Mouse (Mus musculus) hindbrain, postnatal 0 days (tissue): ENCODE measurements around the gene 1110032A03Rik. TPM values are rescaled to one million over a fixed set of nuclear protein-coding genes. Genes with fewer than 3 reads are reported as not detected.

Experiments used
- ATAC-seq: fragments of 200-750 bp; cut with Nextera tagmentation; 2 replicates; pipeline ENCODE4 v1.8.0; 2017; ENCODE audit warnings: mild to moderate bottlenecking, moderate TSS enrichment, moderate library complexity
- DNase-seq: peaks from one replicate; pipeline ENCODE4 v3.0.0-alpha.2; 2015; ENCODE audit warnings: low spot score
- H3K27ac ChIP-seq: fragments of 300-500 bp; sonication (generic); 2 replicates; pipeline ENCODE4 v1.5.1; 2014; ENCODE audit warnings: mild to moderate bottlenecking
- H3K27me3 ChIP-seq: fragments of 300-500 bp; sonication (generic); 2 replicates; pipeline ENCODE4 v1.6.1; 2014; ENCODE audit warnings: low read length, mixed read lengths; ENCODE audit not compliant: insufficient read depth
- H3K36me3 ChIP-seq: fragments of 300-500 bp; sonication (generic); 2 replicates; pipeline ENCODE4 v1.6.1; 2014; ENCODE audit warnings: low read length, mixed read lengths; ENCODE audit not compliant: insufficient read depth
- H3K4me1 ChIP-seq: fragments of 300-500 bp; sonication (generic); 2 replicates; pipeline ENCODE4 v1.6.1; 2014; ENCODE audit warnings: antibody characterized with exemption, low read length, mixed read lengths; ENCODE audit not compliant: insufficient read depth
- H3K4me2 ChIP-seq: fragments of 300-500 bp; sonication (generic); 2 replicates; pipeline ENCODE4 v1.6.1; 2014; ENCODE audit warnings: low read depth, mild to moderate bottlenecking, low read length, moderate library complexity, mixed read lengths
- H3K4me3 ChIP-seq: fragments of 300-500 bp; sonication (generic); 2 replicates; pipeline ENCODE4 v1.5.1; 2014; ENCODE audit warnings: low read length
- H3K9ac ChIP-seq: fragments of 300-500 bp; sonication (generic); replicated peaks from 2 replicates; pipeline ENCODE4 v1.6.1; 2014; ENCODE audit warnings: mild to moderate bottlenecking, low read length, moderate library complexity, mixed read lengths
- H3K9me3 ChIP-seq: fragments of 300-500 bp; sonication (generic); 2 replicates; pipeline ENCODE4 v1.6.1; 2016; ENCODE audit warnings: low read length, mixed read lengths
- CTCF ChIP-seq: IDR thresholded peaks from 2 replicates; pipeline ENCODE4 v1.5.1; 2016; ENCODE audit warnings: antibody characterized with exemption, control low read depth, low read depth
- WGBS: fragments of 180-500 bp; shearing (Covaris S2); extraction: QIAGEN DNeasy Blood & Tissue Kit; methylation state at CpG from one replicate; pipeline ENCODE4 v1.1.7; 2014; 5-methylcytosine and 5-hydroxymethylcytosine counted together
- polyA plus RNA-seq: library from polyadenylated mRNA; unstranded; fragments of >200 nt; fragmentation: Nextera tagmentation; extraction: Ambion mirVana; gene quantifications from 2 replicates; pipeline ENCODE4 v1.2.1, GENCODE M21; 2015
- total RNA-seq: library from RNA; depleted of rRNA; stranded (reverse); fragments of >200 nt; gene quantifications from 2 replicates; pipeline ENCODE4 v1.2.3, GENCODE M21; 2014

1110032A03Rik gene
- total and polyA plus RNA-seq, 2 experiments from 2014 or later: 42.3 to 66.2 TPM

DNA sequence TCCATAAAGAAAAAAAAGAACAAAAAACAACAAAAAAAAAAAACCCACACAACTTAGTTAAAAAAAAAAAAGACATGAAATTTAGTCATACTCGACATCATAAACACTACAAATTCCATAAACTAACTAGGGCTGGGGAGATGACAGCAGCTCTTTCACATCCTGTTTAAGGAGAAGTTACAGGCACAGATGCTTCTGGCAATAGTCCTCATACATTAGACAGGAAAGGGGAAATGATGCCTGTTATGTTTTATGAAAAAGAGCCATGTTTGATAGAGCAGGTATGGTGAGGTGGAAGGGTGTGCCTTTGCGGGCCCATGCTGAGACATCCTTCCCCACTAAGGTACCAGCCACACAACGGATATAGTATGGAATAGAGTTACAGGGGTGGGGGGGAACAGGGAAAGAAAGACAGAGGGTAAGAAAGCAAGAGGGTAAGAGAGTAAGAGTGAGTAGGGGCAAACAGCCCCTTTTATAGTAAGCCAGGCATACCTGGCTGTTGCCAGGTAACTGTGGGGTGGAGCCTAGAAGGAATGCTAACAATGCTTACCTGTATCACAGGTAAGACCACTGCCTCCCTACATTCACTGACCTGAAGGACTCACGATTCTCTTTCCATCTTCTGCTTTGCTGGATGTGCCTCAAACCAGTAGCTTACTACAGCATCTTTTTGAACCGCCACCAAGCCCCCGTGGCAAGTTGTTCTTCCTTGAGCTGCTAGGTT is 13.6 kb downstream of the 1110032A03Rik start:
- H3K4me1 ChIP-seq: no peaks in the 10 kb centered on the region
- DNase-seq: no peak
- H3K4me3 ChIP-seq: no peak overlapping the region
- WGBS: 66% methylated on average over 6 of the region's 6 CpGs
- H3K27ac ChIP-seq: no peak overlapping the region
- H3K4me2 ChIP-seq: no peak overlapping the region
- H3K9ac ChIP-seq: no peak overlapping the region
- TF ChIP-seq CTCF: no peak
- H3K27me3 ChIP-seq: no peaks in the 10 kb centered on the region
- 0 out of 2 replicates have a peak, but pooled peaks cover 4% of the 10 kb centered on the region for H3K36me3 ChIP-seq
- no peaks in the 10 kb centered on the region for H3K9me3 ChIP-seq
- ATAC-seq: no peak

DNA sequence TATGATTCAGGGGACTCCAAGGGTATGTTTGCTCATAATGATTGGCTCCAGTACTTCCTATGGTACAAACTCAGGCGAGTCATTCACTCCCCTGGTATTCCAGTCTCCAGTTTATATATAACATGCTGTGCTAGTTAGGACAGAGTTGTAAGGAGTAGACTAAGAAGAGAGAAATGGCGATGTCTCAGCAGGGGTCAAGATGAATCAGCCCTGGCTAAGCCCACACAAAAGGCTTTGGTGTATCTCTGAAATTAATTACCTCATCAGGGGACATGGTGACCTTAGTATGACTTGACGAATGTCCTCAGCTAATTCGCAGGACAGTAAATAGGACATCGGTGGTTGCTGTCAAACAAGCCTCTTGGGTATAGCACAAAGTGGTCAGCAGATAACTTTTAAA is 18.6 kb downstream of the 1110032A03Rik start:
- H3K27ac ChIP-seq: no peak overlapping the region
- no peak overlapping the region for H3K4me2 ChIP-seq
- WGBS: 35% methylated on average over 5 of the region's 5 CpGs

DNA sequence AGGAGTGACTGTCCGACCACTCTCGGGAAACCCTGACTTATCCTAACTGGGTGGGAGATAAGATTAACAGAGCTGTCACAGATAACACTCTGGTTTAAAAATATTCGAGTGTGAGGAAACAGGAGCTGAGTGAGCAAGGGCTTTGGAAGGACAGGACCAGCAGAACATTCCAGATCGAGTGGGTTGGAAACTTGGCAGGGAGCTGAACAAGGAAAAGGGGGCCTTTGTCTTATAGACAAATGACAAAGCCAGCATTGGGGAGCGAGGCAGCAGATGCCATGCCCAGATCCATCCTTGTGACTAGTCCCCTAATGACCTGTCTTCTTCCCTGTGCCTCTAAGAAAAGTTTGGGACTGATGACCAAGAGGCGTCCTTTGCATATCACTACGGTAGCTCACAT is 21.4 kb downstream of the 1110032A03Rik start:
- H3K9me3 ChIP-seq: no peaks in the 10 kb centered on the region
- no peak overlapping the region for H3K4me3 ChIP-seq
- ATAC-seq: no peak
- H3K27ac ChIP-seq: no peak overlapping the region
- peaks cover 9% of the 10 kb centered on the region for H3K4me1 ChIP-seq
- H3K27me3 ChIP-seq: no peaks in the 10 kb centered on the region
- no peak for TF ChIP-seq CTCF
- peak overlapping the region; percentile 16; the same call in 1 of the 2 replicates for H3K4me2 ChIP-seq
- H3K36me3 ChIP-seq: no peaks in the 10 kb centered on the region
- WGBS: 61% methylated on average over 7 of the region's 7 CpGs
- no peak for DNase-seq
- H3K9ac ChIP-seq: no peak overlapping the region

More for the DNA sequence above, 18.6 kb downstream of the 1110032A03Rik start:
- ATAC-seq (no peak), DNase-seq (no peak)
- TF ChIP-seq CTCF: no peak
- Histone ChIP-seq H3K36me3 (no peaks in the 10 kb centered on the region), H3K4me3 (no peak overlapping the region), H3K27me3 (no peaks in the 10 kb centered on the region), H3K4me1 (peaks cover 9% of the 10 kb centered on the region), H3K9me3 (no peaks in the 10 kb centered on the region), H3K9ac (no peak overlapping the region)

DNA sequence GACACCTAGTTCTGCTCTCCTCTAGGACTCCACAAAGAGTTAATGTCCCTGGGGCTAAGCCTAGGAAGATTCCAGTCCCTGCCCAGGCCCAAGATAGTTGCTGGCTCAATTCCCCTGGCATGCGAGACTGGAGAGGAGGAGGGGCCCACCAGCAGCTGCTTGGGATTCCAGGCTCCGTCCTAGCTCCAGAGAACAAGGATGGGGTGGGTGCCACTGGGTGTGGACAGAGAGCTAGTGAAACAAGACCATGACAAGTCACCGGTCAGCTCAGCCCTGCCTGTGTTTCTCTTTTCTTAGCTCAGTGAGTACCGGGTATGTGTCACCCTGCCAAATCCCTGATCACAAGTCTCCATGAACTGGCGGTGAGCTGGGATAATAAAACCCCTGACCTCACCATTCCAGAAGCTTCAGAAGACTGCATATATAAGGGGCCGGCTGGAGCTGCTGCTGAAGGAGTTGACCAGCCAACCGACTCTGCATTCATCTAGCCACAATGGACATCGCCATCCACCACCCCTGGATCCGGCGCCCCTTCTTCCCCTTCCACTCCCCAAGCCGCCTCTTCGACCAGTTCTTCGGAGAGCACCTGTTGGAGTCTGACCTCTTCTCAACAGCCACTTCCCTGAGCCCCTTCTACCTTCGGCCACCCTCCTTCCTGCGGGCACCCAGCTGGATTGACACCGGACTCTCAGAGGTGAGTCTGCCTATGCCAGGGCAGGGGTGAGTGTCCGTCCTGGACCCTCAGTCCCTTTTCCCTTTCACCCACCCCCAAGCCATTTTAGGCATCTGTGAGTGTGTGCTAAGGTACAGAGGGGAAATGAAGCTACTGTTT is 22.3 kb downstream of the 1110032A03Rik start:
- Histone ChIP-seq H3K4me3 (no peak overlapping the region), H3K9ac (no peak overlapping the region; the same call in 1 of the 2 replicates), H3K9me3 (no peaks in the 10 kb centered on the region), H3K4me1 (peaks cover 9% of the 10 kb centered on the region), H3K4me2 (peak overlapping the region; percentile 16), H3K27ac (no peak overlapping the region), H3K27me3 (no peaks in the 10 kb centered on the region), H3K36me3 (no peaks in the 10 kb centered on the region)
- no peak for TF ChIP-seq CTCF
- peak; percentile 83 for ATAC-seq
- WGBS: 64% methylated on average over 17 of the region's 17 CpGs
- DNase-seq: peak; percentile 62

DNA sequence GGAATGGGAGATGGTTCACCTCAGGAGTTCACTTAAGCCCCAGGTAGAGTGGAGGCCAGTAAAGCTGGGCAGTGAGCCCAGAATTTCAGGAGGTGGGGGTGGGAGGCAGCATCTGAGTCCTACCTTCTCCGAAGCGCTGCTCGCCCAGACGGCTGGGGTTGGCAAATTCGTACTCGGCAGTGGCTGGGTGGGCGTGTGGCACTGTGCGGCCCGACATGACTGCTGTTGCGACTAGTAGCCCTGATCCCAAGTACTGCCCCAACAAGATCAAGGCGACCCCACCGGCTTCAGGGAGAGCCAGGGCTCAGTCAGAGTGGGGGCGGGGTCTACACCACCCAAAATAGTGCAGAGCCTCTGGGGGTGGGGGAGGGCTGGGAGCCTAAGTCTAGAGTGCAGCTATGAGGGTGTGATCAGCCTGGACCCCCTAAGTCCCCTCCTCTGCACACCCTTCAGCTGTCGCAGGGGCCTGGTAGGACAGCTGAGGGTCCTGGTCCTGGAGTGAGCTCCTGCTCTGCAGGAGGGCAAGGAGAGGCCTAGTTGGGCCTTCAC is 23.2 kb downstream of the 1110032A03Rik start, which contains the start of gene Hspb2:
Gene Hspb2 (minus strand): TSS at position 301 of the 549 bp plus-strand sequence.
- H3K27me3 ChIP-seq: no peaks in the 10 kb centered on the region
- H3K36me3 ChIP-seq: no peaks in the 10 kb centered on the region
- peaks cover 9% of the 10 kb centered on the region for H3K4me1 ChIP-seq
- no peak within 1 kb of the TSS; the same call in 1 of the 2 replicates for H3K9ac ChIP-seq
- ATAC-seq: peak; percentile 51; the same call in 1 of the 2 replicates
- no peak for DNase-seq
- TF ChIP-seq CTCF: no peak
- H3K9me3 ChIP-seq: no peaks in the 10 kb centered on the region
- WGBS: 50% methylated on average over 14 of the region's 14 CpGs
- H3K4me3 ChIP-seq: no peak within 1 kb of the TSS
- H3K4me2 ChIP-seq: peak within 1 kb of the TSS; percentile 16; the same call in 1 of the 2 replicates
- H3K27ac ChIP-seq: peak within 1 kb of the TSS; percentile 26; the same call in 1 of the 2 replicates

DNA sequence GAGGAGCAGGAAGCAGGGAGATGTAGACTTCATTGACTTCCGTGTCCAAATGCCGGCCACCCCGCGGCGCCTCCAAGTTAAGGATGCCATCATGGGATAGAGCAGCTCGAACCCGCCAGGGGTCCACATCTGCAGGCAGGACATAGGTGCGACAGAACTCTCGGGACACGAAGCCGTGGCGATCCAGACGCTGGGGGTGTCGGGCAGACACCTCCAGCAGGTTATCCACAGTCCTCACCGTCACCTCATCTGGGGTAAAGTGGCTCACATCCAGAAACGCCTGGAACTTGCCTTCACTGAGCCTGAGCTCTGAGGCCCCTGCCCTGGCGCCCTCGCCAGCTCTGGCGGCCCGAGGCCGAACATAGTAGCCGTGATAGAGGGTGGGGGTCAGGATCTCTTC is 24.0 kb downstream of the 1110032A03Rik start, which contains the start of gene Cryab:
Gene Cryab (plus strand): TSS at position 3 of the 400 bp plus-strand sequence.
- no peak for ATAC-seq
- no peak for TF ChIP-seq CTCF
- Histone ChIP-seq H3K9me3 (no peaks in the 10 kb centered on the region), H3K4me1 (peaks cover 11% of the 10 kb centered on the region), H3K4me3 (no peak within 1 kb of the TSS), H3K36me3 (no peaks in the 10 kb centered on the region), H3K4me2 (no peak within 1 kb of the TSS), H3K27ac (peak within 1 kb of the TSS; percentile 26; the same call in 1 of the 2 replicates), H3K9ac (no peak within 1 kb of the TSS), H3K27me3 (no peaks in the 10 kb centered on the region)
- no peak for DNase-seq
- 74% methylated on average over 22 of the region's 22 CpGs for WGBS
